Mouse (Mus musculus) neural tube, embryonic 13.5 days (tissue): Measurements from ENCODE around the gene Tctn3. TPM values are rescaled to one million over a fixed set of nuclear protein-coding genes. Genes with fewer than 3 reads are reported as not detected.

ENCODE experiments used
- ATAC-seq: fragments of 200-750 bp; cut with Nextera tagmentation; 2 replicates; pipeline ENCODE4 v1.8.0; 2017; ENCODE audit warnings: low read depth, mild to moderate bottlenecking, moderate TSS enrichment, moderate library complexity
- H3K27ac ChIP-seq: fragments of 300-500 bp; sonication (generic); replicated peaks from 2 replicates; pipeline ENCODE4 v1.5.1; 2015; ENCODE audit warnings: moderate library complexity, mild to moderate bottlenecking, inconsistent platforms
- H3K27me3 ChIP-seq: fragments of 300-500 bp; sonication (generic); 2 replicates; pipeline ENCODE4 v1.6.1; 2015; ENCODE audit warnings: mild to moderate bottlenecking, inconsistent platforms
- H3K36me3 ChIP-seq: fragments of 300-500 bp; sonication (generic); 2 replicates; pipeline ENCODE4 v1.6.1; 2015; ENCODE audit warnings: mild to moderate bottlenecking, inconsistent platforms
- H3K4me1 ChIP-seq: fragments of 300-500 bp; sonication (generic); replicated peaks from 2 replicates; pipeline ENCODE4 v1.6.1; 2015; ENCODE audit warnings: inconsistent platforms
- H3K4me2 ChIP-seq: fragments of 300-500 bp; sonication (generic); 2 replicates; pipeline ENCODE4 v1.6.1; 2015; ENCODE audit warnings: inconsistent platforms, mild to moderate bottlenecking, moderate library complexity
- H3K4me3 ChIP-seq: fragments of 300-500 bp; sonication (generic); 2 replicates; pipeline ENCODE4 v1.5.1; 2015; ENCODE audit warnings: mild to moderate bottlenecking, inconsistent platforms
- H3K9ac ChIP-seq: fragments of 300-500 bp; sonication (generic); 2 replicates; pipeline ENCODE4 v1.6.1; 2015; ENCODE audit warnings: moderate library complexity, mild to moderate bottlenecking, inconsistent platforms
- H3K9me3 ChIP-seq: fragments of 300-500 bp; sonication (generic); 2 replicates; pipeline ENCODE4 v1.6.1; 2016; ENCODE audit warnings: inconsistent platforms
- WGBS: fragments of 180-500 bp; shearing (Covaris S2); methylation state at CpG from one replicate; pipeline ENCODE4 v1.1.7; 2015; 5-methylcytosine and 5-hydroxymethylcytosine counted together
- polyA plus RNA-seq: library from polyadenylated mRNA; unstranded; fragments of >200 nt; fragmentation: Nextera tagmentation; extraction: Ambion mirVana; gene quantifications from 2 replicates; pipeline ENCODE4 v1.2.1, GENCODE M21; 2015

Tctn3 gene
- polyA plus RNA-seq = 8.2 and 10.6 TPM in 2 replicates

DNA sequence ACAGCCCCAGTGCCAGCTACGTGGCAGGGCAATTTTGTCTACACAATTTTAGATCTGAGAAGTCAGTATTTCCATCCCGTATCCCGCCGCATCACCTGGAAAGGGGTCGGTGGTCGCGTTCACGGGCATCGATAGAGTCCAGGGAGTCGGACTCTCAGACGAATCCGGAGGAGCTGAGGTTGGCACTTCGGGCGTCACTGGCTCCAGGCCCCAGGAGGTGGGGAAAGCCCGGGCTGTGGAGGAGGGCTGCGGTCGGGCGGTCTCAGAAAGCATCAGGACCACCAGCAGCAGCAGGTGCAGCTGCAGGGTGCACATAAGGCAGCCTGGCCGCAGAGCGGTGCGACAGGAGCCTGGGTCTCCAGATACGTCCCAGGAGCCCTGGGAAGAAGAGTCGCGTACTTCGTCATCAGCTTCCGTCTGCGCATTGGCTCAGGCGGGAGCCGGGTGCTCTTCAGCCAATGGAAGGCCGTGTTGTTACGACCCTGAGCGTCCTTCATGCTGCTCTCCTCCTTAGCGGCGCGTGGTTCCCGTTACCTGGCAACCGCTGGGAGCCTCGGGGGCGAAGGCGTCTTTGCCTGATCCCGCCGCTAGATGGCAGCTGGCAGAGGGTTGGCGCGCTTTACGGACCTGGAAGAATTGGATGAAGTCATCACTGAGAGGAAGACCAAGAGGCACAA lies at the start of gene Tctn3, which contains the start of gene Entpd1:
Gene Tctn3, minus strand, starts transcription at position 404 of the 677 bp plus-strand sequence.
Gene Entpd1, plus strand, starts transcription at position 537 of the 677 bp plus-strand sequence.
- no peaks in the 10 kb centered on the region for H3K27me3 ChIP-seq
- H3K4me3 ChIP-seq = peak within 1 kb of the TSS; percentile 75
- peaks cover 12% of the 10 kb centered on the region for H3K4me1 ChIP-seq
- H3K4me2 ChIP-seq = peak within 1 kb of the TSS; percentile 83
- H3K27ac ChIP-seq = peak within 1 kb of the TSS; percentile 64; the same call in 1 of the 2 replicates
- H3K9ac ChIP-seq = peak within 1 kb of the TSS; percentile 82
- under 1% methylated on average over 45 of the region's 45 CpGs for WGBS
- no peaks in the 10 kb centered on the region for H3K9me3 ChIP-seq
- peaks cover 26% of the 10 kb centered on the region for H3K36me3 ChIP-seq
- peak; percentile 100 for ATAC-seq

DNA sequence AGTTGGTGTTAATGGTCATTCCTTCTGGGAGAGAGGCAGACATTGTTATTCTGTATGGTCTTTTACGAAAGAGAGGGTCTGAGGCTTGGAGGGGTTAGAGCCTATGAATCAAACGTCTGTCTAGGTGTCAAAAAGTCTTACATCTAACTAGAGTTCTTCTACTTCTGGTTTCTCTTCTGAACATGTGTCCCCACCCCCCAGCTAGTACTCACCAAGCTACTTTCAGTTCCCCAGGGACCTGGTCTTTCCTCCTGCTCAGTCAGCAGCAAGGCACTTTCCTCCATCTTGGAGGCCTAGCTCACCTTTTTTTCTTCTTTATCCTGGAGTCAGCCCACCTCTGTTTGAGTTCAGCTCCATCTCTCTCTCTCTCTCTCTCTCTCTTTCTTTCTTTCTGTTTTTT lies 49.1 kb upstream of the Tctn3 start:
- peak overlapping the region; percentile 74 for H3K9ac ChIP-seq
- 77% methylated on average over 2 of the region's 2 CpGs for WGBS
- peaks cover 50% of the 10 kb centered on the region for H3K4me1 ChIP-seq
- peak overlapping the region; percentile 65 for H3K4me2 ChIP-seq
- no peaks in the 10 kb centered on the region for H3K36me3 ChIP-seq
- peak overlapping the region; percentile 42 for H3K4me3 ChIP-seq
- H3K27ac ChIP-seq = peak overlapping the region; percentile 85; the same call in 1 of the 2 replicates
- ATAC-seq = 0 out of 2 replicates have a peak, but pooled peaks have one; percentile 19
- H3K27me3 ChIP-seq = no peaks in the 10 kb centered on the region
- no peaks in the 10 kb centered on the region for H3K9me3 ChIP-seq

DNA sequence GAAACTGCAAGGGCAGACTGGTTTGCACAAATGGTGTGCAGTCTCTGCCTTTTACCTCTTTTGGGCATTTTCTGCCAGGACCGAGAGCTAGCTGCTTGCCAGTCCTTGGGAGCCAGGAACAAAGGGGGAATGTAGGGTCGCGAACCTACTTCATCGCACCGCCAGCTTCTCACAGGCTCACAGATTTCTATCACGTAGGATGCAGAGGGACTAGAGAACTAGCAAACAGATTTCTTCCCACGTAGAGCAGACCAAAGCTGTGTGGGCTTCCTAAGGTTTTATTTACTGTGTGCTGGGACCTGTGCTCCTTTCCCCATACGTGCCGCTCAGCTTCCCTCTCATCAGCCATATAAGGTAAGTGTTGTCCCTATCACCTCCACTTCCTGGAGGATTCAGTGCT lies 48.5 kb upstream of the Tctn3 start:
- peaks cover 50% of the 10 kb centered on the region for H3K4me1 ChIP-seq
- H3K27ac ChIP-seq = peak overlapping the region; percentile 85
- peak overlapping the region; percentile 42 for H3K4me3 ChIP-seq
- WGBS = 9% methylated on average over 9 of the region's 9 CpGs
- peak overlapping the region; percentile 65 for H3K4me2 ChIP-seq
- no peaks in the 10 kb centered on the region for H3K27me3 ChIP-seq
- H3K9ac ChIP-seq = peak overlapping the region; percentile 74
- peak; percentile 41; the same call in 1 of the 2 replicates for ATAC-seq
- no peaks in the 10 kb centered on the region for H3K9me3 ChIP-seq
- no peaks in the 10 kb centered on the region for H3K36me3 ChIP-seq

DNA sequence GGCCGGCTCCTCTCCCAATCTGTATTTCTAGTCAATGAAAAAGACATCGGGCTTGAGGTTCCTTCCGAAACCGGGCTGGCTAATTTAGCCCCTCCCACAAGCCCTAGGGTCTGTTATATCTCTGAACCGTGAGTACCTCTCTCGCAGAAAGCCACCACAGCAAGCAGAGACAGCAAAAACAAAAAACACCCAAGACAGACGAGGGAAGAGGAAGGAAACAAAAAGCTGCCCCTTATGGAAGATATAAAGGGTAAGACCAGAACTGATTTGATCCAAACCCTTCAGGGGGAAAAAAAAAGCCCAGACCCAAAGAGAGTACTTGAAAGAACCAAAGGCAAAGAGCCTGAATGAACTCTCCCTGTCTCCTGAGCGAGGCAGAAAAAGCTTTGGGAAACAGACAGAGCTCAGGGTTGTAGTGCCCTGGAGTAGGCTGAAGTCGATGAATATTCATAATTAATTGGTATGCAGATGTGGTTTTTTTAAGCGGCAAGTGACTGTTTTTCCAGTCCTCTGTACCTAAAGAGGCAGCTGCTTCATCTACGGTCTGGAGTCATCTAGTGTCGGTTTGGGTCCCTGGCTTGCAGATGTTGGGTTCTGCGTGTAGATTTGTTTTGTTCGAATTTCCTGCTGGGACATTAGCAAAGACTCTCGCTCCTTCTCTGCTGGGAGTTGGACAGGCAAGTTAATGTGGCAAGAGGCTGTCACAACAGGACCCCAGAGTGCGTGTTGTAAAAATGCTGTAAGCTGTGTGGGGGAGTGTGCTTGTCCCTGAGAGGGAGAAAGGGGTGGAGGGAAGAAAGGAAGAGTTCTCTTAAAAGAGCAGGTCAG lies 47.8 kb upstream of the Tctn3 start:
- Histone ChIP-seq H3K36me3 (no peaks in the 10 kb centered on the region), H3K9ac (peak overlapping the region; percentile 74), H3K9me3 (no peaks in the 10 kb centered on the region), H3K27me3 (no peaks in the 10 kb centered on the region), H3K4me2 (peak overlapping the region; percentile 65), H3K4me1 (peaks cover 50% of the 10 kb centered on the region), H3K27ac (peak overlapping the region; percentile 85), H3K4me3 (peak overlapping the region; percentile 42)
- peak; percentile 72 for ATAC-seq
- under 1% methylated on average over 16 of the region's 16 CpGs for WGBS

GRCm38 (mm10) chr19:40658935-40659334 lies 46.9 kb upstream of the Tctn3 start:
- peaks cover 50% of the 10 kb centered on the region for H3K4me1 ChIP-seq
- 43% methylated on average over 5 of the region's 5 CpGs for WGBS
- H3K27ac ChIP-seq = no peak overlapping the region
- no peak for ATAC-seq
- H3K4me3 ChIP-seq = no peak overlapping the region
- no peak overlapping the region for H3K9ac ChIP-seq
- H3K9me3 ChIP-seq = no peaks in the 10 kb centered on the region
- peak overlapping the region; percentile 65 for H3K4me2 ChIP-seq
- H3K36me3 ChIP-seq = no peaks in the 10 kb centered on the region
- no peaks in the 10 kb centered on the region for H3K27me3 ChIP-seq

DNA sequence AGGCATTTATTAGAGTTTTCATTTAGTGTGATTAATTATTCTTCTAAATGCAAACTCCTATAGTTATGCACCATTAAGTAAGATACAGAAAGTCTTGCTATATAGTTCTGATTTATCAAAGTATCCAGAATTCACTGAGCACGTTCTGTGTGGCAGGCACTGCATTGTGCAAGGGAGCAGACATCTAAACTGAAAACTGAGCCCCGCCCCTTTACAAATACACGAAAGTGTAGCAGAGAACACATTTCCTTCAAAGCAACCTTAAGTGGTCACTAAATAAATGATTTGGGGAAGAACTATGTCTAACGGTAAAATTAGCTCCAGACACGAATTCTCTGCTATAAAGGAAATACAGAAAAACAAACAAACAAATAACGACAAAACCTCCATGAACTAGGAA lies 46.2 kb upstream of the Tctn3 start:
- peaks cover 44% of the 10 kb centered on the region for H3K4me1 ChIP-seq

DNA sequence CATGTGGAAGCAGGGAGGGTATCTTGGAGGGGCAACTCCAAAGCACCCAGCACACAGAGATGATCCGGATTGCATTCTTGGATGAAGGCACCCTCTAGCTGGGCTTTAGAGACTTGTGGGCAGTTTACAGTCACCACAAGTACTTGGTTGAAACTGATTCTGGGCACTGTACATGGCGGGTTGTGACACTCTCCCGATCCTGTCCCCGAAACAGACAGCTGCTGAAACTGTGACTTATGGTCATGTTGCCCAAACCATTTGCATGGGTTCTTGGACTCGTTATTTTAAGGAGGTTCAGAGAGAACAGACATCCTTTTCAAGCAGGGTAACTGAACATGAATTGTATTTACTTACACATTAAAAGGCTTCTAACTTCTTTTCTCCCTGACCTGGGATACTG lies 44.2 kb upstream of the Tctn3 start:
- Histone ChIP-seq H3K4me2 (no peak overlapping the region), H3K27me3 (no peaks in the 10 kb centered on the region), H3K4me3 (no peak overlapping the region), H3K27ac (no peak overlapping the region), H3K4me1 (peaks cover 24% of the 10 kb centered on the region), H3K9ac (no peak overlapping the region), H3K9me3 (no peaks in the 10 kb centered on the region), H3K36me3 (no peaks in the 10 kb centered on the region)
- ATAC-seq = no peak
- 89% methylated on average over 5 of the region's 5 CpGs for WGBS

More for the DNA sequence above, 46.2 kb upstream of the Tctn3 start:
- 71% methylated on average over 6 of the region's 6 CpGs for WGBS
- no peaks in the 10 kb centered on the region for H3K27me3 ChIP-seq
- ATAC-seq = no peak
- H3K4me2 ChIP-seq = no peak overlapping the region
- no peaks in the 10 kb centered on the region for H3K36me3 ChIP-seq
- H3K9me3 ChIP-seq = no peaks in the 10 kb centered on the region
- no peak overlapping the region for H3K27ac ChIP-seq
- no peak overlapping the region for H3K9ac ChIP-seq
- no peak overlapping the region for H3K4me3 ChIP-seq

- H3K36me3 ChIP-seq = no peaks in the 10 kb centered on the region
- no peak for ATAC-seq
- 83% methylated on average over 5 of the region's 5 CpGs for WGBS
- no peaks in the 10 kb centered on the region for H3K9me3 ChIP-seq
- no peak overlapping the region for H3K27ac ChIP-seq
- H3K4me1 ChIP-seq = no peaks in the 10 kb centered on the region
- H3K4me3 ChIP-seq = no peak overlapping the region
- H3K4me2 ChIP-seq = no peak overlapping the region
- H3K9ac ChIP-seq = no peak overlapping the region
- no peaks in the 10 kb centered on the region for H3K27me3 ChIP-seq
These were observed 38.1 kb upstream of the Tctn3 start for GRCm38 (mm10) chr19:40650090-40650489.

DNA sequence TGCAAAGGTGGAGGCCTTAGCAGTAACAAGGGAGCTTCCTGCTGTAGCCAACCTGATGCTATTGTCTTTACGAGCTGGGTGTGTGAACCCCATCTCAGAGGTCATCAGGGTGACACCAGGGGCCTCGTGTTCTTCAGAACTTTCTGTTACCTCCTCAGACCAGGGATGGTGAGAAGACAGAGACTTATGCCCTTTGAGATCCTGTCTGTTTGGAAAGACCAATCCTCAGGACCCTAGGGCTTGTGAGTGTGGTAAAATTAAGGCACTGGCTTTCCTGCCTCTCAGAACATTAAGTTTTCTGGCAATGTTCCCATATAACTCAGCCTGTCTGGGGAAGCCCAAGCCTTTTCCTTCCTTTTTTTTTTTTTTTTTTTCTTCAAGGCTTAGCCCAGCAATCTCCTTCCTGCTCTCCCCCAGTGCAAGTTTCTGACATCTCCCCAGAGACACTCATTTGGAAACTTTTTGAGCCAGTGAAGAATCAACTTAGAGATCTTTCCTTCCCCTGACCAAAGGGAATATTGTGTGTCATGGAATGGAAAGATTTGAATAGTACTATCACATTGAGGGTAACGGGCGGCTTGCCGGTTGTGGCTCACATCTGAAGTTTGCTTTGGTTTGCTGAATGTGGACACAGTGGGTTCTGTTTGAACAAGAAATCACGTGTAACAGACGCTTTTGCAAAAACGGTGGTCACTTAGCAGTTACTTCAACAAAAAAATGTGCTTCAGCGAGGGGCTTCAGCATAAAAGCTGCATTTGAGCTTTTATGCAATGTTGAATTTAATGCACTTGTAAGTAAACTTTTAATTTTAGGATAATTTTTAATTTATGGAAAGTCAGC lies 35.5 kb upstream of the Tctn3 start:
- H3K27me3 ChIP-seq = no peaks in the 10 kb centered on the region
- no peak overlapping the region for H3K4me3 ChIP-seq
- H3K4me2 ChIP-seq = no peak overlapping the region
- no peak overlapping the region for H3K27ac ChIP-seq
- no peaks in the 10 kb centered on the region for H3K36me3 ChIP-seq
- no peaks in the 10 kb centered on the region for H3K4me1 ChIP-seq
- WGBS = 71% methylated on average over 9 of the region's 9 CpGs
- no peaks in the 10 kb centered on the region for H3K9me3 ChIP-seq
- H3K9ac ChIP-seq = no peak overlapping the region
- no peak for ATAC-seq

- Histone ChIP-seq H3K27me3 (no peaks in the 10 kb centered on the region), H3K4me3 (no peak overlapping the region), H3K9ac (no peak overlapping the region), H3K9me3 (no peaks in the 10 kb centered on the region), H3K27ac (no peak overlapping the region), H3K4me1 (no peaks in the 10 kb centered on the region), H3K4me2 (no peak overlapping the region), H3K36me3 (no peaks in the 10 kb centered on the region)
- no peak for ATAC-seq
- 46% methylated on average over 6 of the region's 6 CpGs for WGBS
These were observed 34.3 kb upstream of the Tctn3 start for GRCm38 (mm10) chr19:40646379-40646778.

GRCm38 (mm10) chr19:40643846-40644245 lies 31.8 kb upstream of the Tctn3 start:
- H3K9me3 ChIP-seq = no peaks in the 10 kb centered on the region
- no peaks in the 10 kb centered on the region for H3K4me1 ChIP-seq
- ATAC-seq = no peak
- no peaks in the 10 kb centered on the region for H3K36me3 ChIP-seq
- H3K4me3 ChIP-seq = no peak overlapping the region
- no peaks in the 10 kb centered on the region for H3K27me3 ChIP-seq
- no peak overlapping the region for H3K9ac ChIP-seq
- H3K4me2 ChIP-seq = no peak overlapping the region
- 92% methylated on average over 1 of the region's 1 CpGs for WGBS
- H3K27ac ChIP-seq = no peak overlapping the region
